Mouse (Mus musculus) ZHBTc4 (cell line): ENCODE measurements around the gene Cep170.

Experiments used
- DNase-seq: peaks from one replicate; pipeline ENCODE4 v3.0.0-alpha.2; 2011; ENCODE audit warnings: low read depth, low spot score

Cep170 gene

GRCm38 (mm10) chr1:176753861-176754718 is 59.8 kb downstream of the Cep170 start:
- peak; percentile 5 for DNase-seq

DNA sequence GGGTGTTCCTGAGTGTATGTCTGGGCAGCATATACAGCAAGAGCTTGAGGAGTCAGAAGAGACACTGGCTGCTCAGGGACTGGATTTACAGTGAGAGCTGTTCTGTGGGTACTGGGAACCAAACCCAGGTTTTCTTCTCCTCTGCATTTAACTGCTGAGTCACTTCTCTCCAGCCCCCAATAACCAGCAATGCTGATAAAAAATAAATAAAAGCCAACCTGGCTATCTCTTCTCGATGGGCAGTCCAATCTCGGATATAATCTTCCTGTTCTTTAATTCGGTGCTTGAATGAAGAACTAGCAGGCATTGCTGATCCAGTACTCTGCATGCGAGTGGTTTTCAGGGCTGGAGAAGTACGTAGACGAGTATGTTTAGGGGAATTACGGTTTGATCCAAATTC is 64.2 kb downstream of the Cep170 start:
- no peak for DNase-seq

DNA sequence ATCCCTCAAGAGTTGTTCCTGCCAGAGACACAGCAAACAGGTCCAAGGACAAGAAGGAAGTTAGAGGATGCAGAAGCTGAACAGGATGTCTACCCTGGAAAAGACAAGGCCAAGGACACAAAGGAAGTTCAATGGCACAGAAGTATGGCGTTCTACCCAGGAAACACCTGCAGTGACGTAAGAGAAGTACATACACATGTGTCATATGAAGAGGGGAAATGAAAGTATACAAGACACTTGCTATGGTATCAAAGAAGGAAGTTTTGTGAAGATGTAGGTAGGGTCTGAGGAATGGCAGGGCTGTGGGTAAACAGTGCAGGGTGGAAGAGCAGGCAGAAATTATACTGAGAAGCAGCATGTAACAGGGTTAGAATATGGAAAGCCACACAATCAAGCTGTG is 81.0 kb downstream of the Cep170 start:
- DNase-seq = no peak

DNA sequence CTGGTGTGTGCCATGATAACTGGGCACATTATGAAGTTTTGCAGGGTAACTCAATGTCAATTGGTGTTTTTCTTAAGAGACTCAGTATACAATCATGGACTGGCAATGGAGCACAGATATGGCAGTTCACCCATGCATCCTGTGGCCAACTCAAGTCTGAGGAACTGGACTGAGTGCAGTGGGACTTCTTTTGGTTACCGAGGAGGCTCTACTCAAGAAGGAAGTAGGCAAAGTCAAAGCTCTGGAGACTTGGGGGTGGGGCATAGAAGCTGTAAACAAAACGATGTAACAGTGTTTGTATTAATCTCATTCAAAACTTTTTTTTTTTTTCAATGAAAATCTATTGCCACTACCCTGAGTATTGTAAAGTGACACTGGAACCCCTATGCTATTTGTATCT is 83.3 kb downstream of the Cep170 start:
- no peak for DNase-seq

GRCm38 (mm10) chr1:176727372-176727771 is 86.5 kb downstream of the Cep170 start:
- no peak for DNase-seq

GRCm38 (mm10) chr1:176724771-176725170 is 89.1 kb downstream of the Cep170 start:
- DNase-seq = peak; percentile 76

GRCm38 (mm10) chr1:176723858-176724713 is 89.8 kb downstream of the Cep170 start:
- peak; percentile 58 for DNase-seq

GRCm38 (mm10) chr1:176712436-176712835 is 101.4 kb downstream of the Cep170 start:
- peak; percentile 71 for DNase-seq

GRCm38 (mm10) chr1:176700226-176700625 is 113.6 kb downstream of the Cep170 start:
- DNase-seq = no peak

GRCm38 (mm10) chr1:176699793-176700192 is 114.1 kb downstream of the Cep170 start:
- DNase-seq = peak; percentile 16

DNA sequence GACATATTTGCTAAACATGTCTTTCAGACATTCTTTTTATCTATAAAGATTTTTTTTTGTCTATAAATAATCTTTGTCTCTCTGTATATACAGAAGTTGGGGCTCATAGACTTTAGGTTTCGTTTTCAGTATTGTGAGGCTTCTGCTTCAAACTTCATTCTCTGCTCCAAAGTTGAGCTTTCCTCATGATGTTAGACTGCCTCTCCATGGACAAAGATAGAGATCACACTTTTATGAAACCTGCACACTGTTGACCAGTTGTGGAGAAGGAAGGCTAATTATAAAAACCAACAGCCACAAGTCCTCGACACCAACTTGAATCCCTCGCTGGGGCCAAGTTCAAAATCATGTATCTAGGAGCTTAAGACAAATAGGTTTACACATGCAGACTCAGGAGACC is 115.2 kb downstream of the Cep170 start:
- DNase-seq = no peak

DNA sequence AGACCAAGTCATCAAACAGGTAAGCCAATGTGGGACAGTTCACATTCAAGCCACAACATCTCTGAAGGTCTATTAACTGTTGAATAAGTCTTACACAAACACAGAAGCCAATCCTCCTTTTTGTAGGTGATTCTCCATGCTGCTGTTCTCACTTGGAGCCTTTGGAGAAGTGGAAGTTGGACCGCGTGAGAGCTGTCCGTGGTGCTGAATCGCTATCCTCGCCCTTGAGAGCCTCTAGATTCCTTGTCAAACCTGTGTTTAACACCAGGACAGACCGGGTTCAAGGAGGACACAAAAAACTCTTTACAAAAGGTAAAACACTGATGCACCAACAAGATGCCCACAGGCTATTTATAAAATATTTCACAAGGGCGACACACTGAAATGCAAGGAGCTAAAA is 116.8 kb downstream of the Cep170 start:
- peak; percentile 76 for DNase-seq

DNA sequence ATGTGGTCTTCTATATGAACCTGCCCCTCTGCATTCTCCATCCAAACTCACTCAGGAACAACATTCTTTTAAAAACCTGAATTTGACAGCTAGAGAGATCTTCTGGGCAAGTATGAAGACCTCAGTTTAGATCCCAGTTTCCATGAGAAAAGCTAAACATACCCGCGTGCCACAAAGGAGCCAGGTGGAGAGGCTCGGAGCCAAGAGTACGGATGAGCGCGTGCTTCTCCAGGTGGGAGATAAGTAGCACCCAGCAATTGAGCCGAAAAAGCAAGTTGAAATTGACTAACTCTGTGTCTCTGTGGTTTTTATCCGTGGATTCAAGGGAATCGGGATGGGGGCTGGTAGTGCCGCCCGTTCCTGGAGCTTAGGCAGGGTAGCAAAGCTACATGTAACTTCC is 122.8 kb downstream of the Cep170 start:
- no peak for DNase-seq

- peak; percentile 81 for DNase-seq
Measured at GRCm38 (mm10) chr1:176688251-176688880, 125.5 kb downstream of the Cep170 start.
